Mouse (Mus musculus): Measurements from ENCODE around the gene Zfp512b. TPM values are rescaled to one million over a fixed set of nuclear protein-coding genes. Genes with fewer than 3 reads are reported as not detected.

Zfp512b gene
- polyA plus RNA-seq, 1 experiment from 2014 or later, result 30.8 TPM

DNA sequence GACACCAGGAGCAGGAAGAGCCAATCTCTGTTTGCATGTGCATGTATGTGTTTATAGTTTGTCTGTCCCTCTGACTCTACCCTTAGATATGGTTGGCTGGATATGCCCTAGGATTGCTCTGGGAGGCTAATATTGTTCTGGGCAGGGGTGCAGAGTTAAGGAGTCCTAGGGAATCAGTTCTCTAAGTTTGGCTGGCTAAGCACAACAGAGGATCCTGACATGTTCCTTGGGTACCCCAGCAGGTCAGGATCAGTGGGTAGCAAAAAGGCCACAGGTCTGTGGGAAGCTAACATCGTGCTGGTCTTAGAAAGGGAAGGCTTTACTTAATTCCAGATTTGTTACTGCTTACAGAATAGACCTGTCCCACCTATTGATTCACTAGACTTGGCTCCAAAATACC, 12.9 kb downstream of the Zfp512b start:
- Histone ChIP-seq H3K9me3 (ENCODE audit: control insufficient read depth, low read length) (no peaks in the 10 kb centered on the region), H3K36me3 (ENCODE audit: control insufficient read depth, insufficient read depth, low read length) (peaks cover 6% of the 10 kb centered on the region), H3K9ac (ENCODE audit: low read depth, low read length) (no peak overlapping the region), H3K4me2 (replicated peaks; ENCODE audit: low read depth, low read length) (no peak overlapping the region), H3K27ac (ENCODE audit: low read depth, low read length) (no peak overlapping the region), H3K27me3 (ENCODE audit: control insufficient read depth, insufficient read depth, low read length) (no peaks in the 10 kb centered on the region), H3K4me1 (replicated peaks; ENCODE audit: control insufficient read depth, insufficient read depth, low read length) (0 out of 2 replicates have a peak, but pooled peaks cover 2% of the 10 kb centered on the region), H3K4me3 (ENCODE audit: low read depth, low read length) (no peak overlapping the region)
- DNase-seq (ENCODE audit: low spot score) (no peak), ATAC-seq (ENCODE audit: low FRiP score) (no peak)
- WGBS, result 92% methylated on average over 1 of the region's 1 CpGs

GRCm38 (mm10) chr2:181578790-181579618, 13.6 kb downstream of the Zfp512b start:
- Histone ChIP-seq H3K4me3 (ENCODE audit: low read depth, low read length) (no peak overlapping the region), H3K4me2 (replicated peaks; ENCODE audit: low read depth, low read length) (no peak overlapping the region), H3K36me3 (ENCODE audit: control insufficient read depth, insufficient read depth, low read length) (0 out of 2 replicates have a peak, but pooled peaks cover under 1% of the 10 kb centered on the region), H3K27me3 (ENCODE audit: control insufficient read depth, insufficient read depth, low read length) (no peaks in the 10 kb centered on the region), H3K9ac (ENCODE audit: low read depth, low read length) (no peak overlapping the region), H3K4me1 (replicated peaks; ENCODE audit: control insufficient read depth, insufficient read depth, low read length) (0 out of 2 replicates have a peak, but pooled peaks cover 2% of the 10 kb centered on the region), H3K9me3 (ENCODE audit: control insufficient read depth, low read length) (no peaks in the 10 kb centered on the region), H3K27ac (ENCODE audit: low read depth, low read length) (no peak overlapping the region)
- WGBS, result 68% methylated on average over 5 of the region's 5 CpGs
- ATAC-seq (ENCODE audit: low FRiP score) (no peak), DNase-seq (ENCODE audit: low spot score) (no peak)

- Histone ChIP-seq H3K9ac (ENCODE audit: low read depth, low read length) (no peak overlapping the region), H3K27ac (ENCODE audit: low read depth, low read length) (no peak overlapping the region), H3K36me3 (ENCODE audit: control insufficient read depth, insufficient read depth, low read length) (no peaks in the 10 kb centered on the region), H3K4me2 (replicated peaks; ENCODE audit: low read depth, low read length) (no peak overlapping the region), H3K9me3 (ENCODE audit: control insufficient read depth, low read length) (no peaks in the 10 kb centered on the region), H3K27me3 (ENCODE audit: control insufficient read depth, insufficient read depth, low read length) (no peaks in the 10 kb centered on the region), H3K4me1 (replicated peaks; ENCODE audit: control insufficient read depth, insufficient read depth, low read length) (0 out of 2 replicates have a peak, but pooled peaks cover 2% of the 10 kb centered on the region), H3K4me3 (ENCODE audit: low read depth, low read length) (no peak overlapping the region)
- 79% methylated on average over 7 of the region's 7 CpGs for WGBS
- no peak for ATAC-seq (ENCODE audit: low FRiP score)
- no peak for DNase-seq (ENCODE audit: low spot score)
Observed at GRCm38 (mm10) chr2:181577981-181578581, 14.5 kb downstream of the Zfp512b start.

GRCm38 (mm10) chr2:181577126-181577525, 15.5 kb downstream of the Zfp512b start:
- H3K4me3 ChIP-seq (ENCODE audit: low read depth, low read length), result no peak overlapping the region
- no peak overlapping the region for H3K4me2 ChIP-seq (replicated peaks; ENCODE audit: low read depth, low read length)
- no peaks in the 10 kb centered on the region for H3K27me3 ChIP-seq (ENCODE audit: control insufficient read depth, insufficient read depth, low read length)
- ATAC-seq (ENCODE audit: low FRiP score) (no peak), DNase-seq (ENCODE audit: low spot score) (no peak)
- no peak overlapping the region for H3K27ac ChIP-seq (ENCODE audit: low read depth, low read length)
- no peaks in the 10 kb centered on the region for H3K36me3 ChIP-seq (ENCODE audit: control insufficient read depth, insufficient read depth, low read length)
- 0 out of 2 replicates have a peak, but pooled peaks cover 2% of the 10 kb centered on the region for H3K4me1 ChIP-seq (replicated peaks; ENCODE audit: control insufficient read depth, insufficient read depth, low read length)
- H3K9ac ChIP-seq (ENCODE audit: low read depth, low read length), result 0 out of 2 replicates have a peak overlapping the region, but pooled peaks have one; percentile 4
- WGBS, result 70% methylated on average over 2 of the region's 2 CpGs
- no peaks in the 10 kb centered on the region for H3K9me3 ChIP-seq (ENCODE audit: control insufficient read depth, low read length)

DNA sequence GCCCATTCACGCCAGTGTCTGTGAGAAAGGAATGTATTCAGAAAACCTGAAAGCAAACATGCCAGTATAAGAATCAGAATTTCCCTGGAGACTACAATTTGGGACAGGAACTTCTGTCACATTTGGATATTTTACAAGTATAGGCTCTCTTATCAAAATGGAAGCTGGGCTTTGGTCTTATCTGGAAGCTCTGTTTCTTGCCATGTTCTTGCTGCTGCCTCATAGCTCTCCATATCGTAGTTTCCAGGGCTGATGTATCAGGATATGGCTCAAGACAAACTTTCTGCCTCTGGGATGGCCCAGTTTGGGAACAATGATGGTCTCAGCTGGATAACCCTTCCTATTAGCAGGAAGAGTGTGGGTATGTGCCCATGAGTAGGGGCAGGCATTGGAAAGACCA, 16.0 kb downstream of the Zfp512b start:
- Histone ChIP-seq H3K4me2 (replicated peaks; ENCODE audit: low read depth, low read length) (no peak overlapping the region), H3K9me3 (ENCODE audit: control insufficient read depth, low read length) (no peaks in the 10 kb centered on the region), H3K4me1 (replicated peaks; ENCODE audit: control insufficient read depth, insufficient read depth, low read length) (0 out of 2 replicates have a peak, but pooled peaks cover 2% of the 10 kb centered on the region), H3K27ac (ENCODE audit: low read depth, low read length) (no peak overlapping the region), H3K4me3 (ENCODE audit: low read depth, low read length) (no peak overlapping the region), H3K27me3 (ENCODE audit: control insufficient read depth, insufficient read depth, low read length) (no peaks in the 10 kb centered on the region), H3K9ac (ENCODE audit: low read depth, low read length) (no peak overlapping the region), H3K36me3 (ENCODE audit: control insufficient read depth, insufficient read depth, low read length) (no peaks in the 10 kb centered on the region)
- 85% methylated on average over 2 of the region's 2 CpGs for WGBS
- ATAC-seq (ENCODE audit: low FRiP score) (no peak), DNase-seq (ENCODE audit: low spot score) (no peak)

GRCm38 (mm10) chr2:181574921-181575545, 17.6 kb downstream of the Zfp512b start:
- H3K4me1 ChIP-seq (replicated peaks; ENCODE audit: control insufficient read depth, insufficient read depth, low read length), result no peaks in the 10 kb centered on the region
- H3K36me3 ChIP-seq (ENCODE audit: control insufficient read depth, insufficient read depth, low read length), result no peaks in the 10 kb centered on the region
- H3K9ac ChIP-seq (ENCODE audit: low read depth, low read length), result no peak overlapping the region
- no peak for DNase-seq (ENCODE audit: low spot score)
- ATAC-seq (ENCODE audit: low FRiP score), result no peak
- H3K27ac ChIP-seq (ENCODE audit: low read depth, low read length), result no peak overlapping the region
- no peak overlapping the region for H3K4me3 ChIP-seq (ENCODE audit: low read depth, low read length)
- no peak overlapping the region for H3K4me2 ChIP-seq (replicated peaks; ENCODE audit: low read depth, low read length)
- H3K27me3 ChIP-seq (ENCODE audit: control insufficient read depth, insufficient read depth, low read length), result no peaks in the 10 kb centered on the region
- WGBS, result 94% methylated on average over 7 of the region's 7 CpGs
- H3K9me3 ChIP-seq (ENCODE audit: control insufficient read depth, low read length), result no peaks in the 10 kb centered on the region

DNA sequence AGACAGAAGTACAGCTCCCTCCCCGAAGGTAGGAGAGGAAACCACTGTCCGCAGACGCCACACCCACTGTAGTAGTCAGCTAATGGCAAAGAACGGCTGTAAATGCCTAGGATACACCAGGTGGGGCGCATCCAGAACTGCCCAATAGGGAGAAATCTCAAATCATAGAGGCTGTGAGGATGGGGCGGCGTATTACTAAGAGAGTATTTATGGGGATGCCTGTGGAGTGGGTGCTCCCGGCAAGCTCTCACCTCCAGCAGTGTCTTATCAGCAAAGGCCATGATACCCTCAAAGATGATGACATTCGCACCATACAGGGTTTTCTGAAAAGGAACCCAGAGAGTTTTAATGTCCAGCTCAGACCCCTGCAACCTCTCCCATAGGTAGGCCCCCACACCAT, 18.6 kb downstream of the Zfp512b start:
- Histone ChIP-seq H3K27ac (ENCODE audit: low read depth, low read length) (no peak overlapping the region), H3K9me3 (ENCODE audit: control insufficient read depth, low read length) (no peaks in the 10 kb centered on the region), H3K36me3 (ENCODE audit: control insufficient read depth, insufficient read depth, low read length) (no peaks in the 10 kb centered on the region), H3K9ac (ENCODE audit: low read depth, low read length) (no peak overlapping the region), H3K4me2 (replicated peaks; ENCODE audit: low read depth, low read length) (no peak overlapping the region), H3K27me3 (ENCODE audit: control insufficient read depth, insufficient read depth, low read length) (no peaks in the 10 kb centered on the region), H3K4me1 (replicated peaks; ENCODE audit: control insufficient read depth, insufficient read depth, low read length) (no peaks in the 10 kb centered on the region), H3K4me3 (ENCODE audit: low read depth, low read length) (no peak overlapping the region)
- 94% methylated on average over 9 of the region's 9 CpGs for WGBS
- ATAC-seq (ENCODE audit: low FRiP score) (no peak), DNase-seq (ENCODE audit: low spot score) (no peak)

- Histone ChIP-seq H3K27me3 (ENCODE audit: control insufficient read depth, insufficient read depth, low read length) (no peaks in the 10 kb centered on the region), H3K4me2 (replicated peaks; ENCODE audit: low read depth, low read length) (no peak overlapping the region), H3K4me3 (ENCODE audit: low read depth, low read length) (no peak overlapping the region), H3K9me3 (ENCODE audit: control insufficient read depth, low read length) (no peaks in the 10 kb centered on the region), H3K4me1 (replicated peaks; ENCODE audit: control insufficient read depth, insufficient read depth, low read length) (no peaks in the 10 kb centered on the region), H3K9ac (ENCODE audit: low read depth, low read length) (no peak overlapping the region), H3K36me3 (ENCODE audit: control insufficient read depth, insufficient read depth, low read length) (no peaks in the 10 kb centered on the region), H3K27ac (ENCODE audit: low read depth, low read length) (no peak overlapping the region)
- 94% methylated on average over 15 of the region's 15 CpGs for WGBS
- DNase-seq (ENCODE audit: low spot score), result no peak
- ATAC-seq (ENCODE audit: low FRiP score), result no peak
Observed at GRCm38 (mm10) chr2:181572921-181573920, 19.4 kb downstream of the Zfp512b start.
